In the genomic region with DNA sequence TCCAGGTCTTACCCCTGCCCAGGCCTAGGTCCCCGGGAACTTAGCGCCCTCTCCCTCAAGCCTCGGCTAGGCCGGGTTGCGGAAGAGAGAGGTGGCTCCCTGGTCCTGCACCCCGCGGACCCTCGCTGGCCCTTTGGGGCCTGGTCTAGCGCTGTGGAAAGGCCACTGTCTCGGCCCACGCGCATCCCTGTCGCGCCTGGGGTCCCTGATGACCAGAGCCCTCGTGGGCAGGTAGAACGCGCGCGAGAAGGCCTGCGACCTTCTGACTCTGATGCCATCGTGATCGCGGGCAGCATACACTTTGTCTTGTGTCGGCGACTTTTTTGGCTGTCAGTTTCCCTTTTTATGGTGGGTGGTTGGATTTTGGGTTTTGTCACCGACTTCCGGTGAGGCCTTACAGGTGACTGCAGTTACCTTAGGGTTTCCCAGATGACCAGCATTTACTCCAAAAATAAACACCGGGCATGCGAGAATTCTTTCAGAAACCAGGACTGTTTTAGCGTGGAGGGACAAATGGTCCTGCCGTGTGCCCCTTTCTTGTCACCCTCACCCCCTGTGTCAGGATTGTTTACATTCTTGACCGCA, we compare ENCODE assay signal across 9 mouse cellular contexts. TPM values are rescaled to one million over a fixed set of nuclear protein-coding genes. Genes with fewer than 3 reads are reported as not detected.
DNase-seq lines count a peak whose midpoint lies in the region; ATAC-seq and TF ChIP-seq lines count a peak whose summit lies in the region.
"Had no signal": no experiment of that assay in that cellular context is flagged by ENCODE, and none has a peak within 500 bp of the region (broad histone marks: within the 10 kb centered on the region; RNA-seq: fewer than 3 reads in every experiment).

TSS of gene 4931422A03Rik (minus strand) at position 223 of the 585 bp plus-strand sequence.

- ATAC-seq in forebrain, postnatal 0 days, result peak; percentile 62
- peak; percentile 42 for ATAC-seq in liver, embryonic 13.5 days (ENCODE audit: low read depth)
- peak; percentile 16; the same call in 1 of the 2 replicates for ATAC-seq in neutrophil, adult 5-6 weeks (ENCODE audit: extremely low read depth, insufficient number of reproducible peaks, low FRiP score, poor library complexity, severe bottlenecking)

- intact Hi-C loops in gastrocnemius, adult 2 months (cut with DNase I), result loop anchor here (10.0 kb wide), 1 partner anchor 1623 kb away; the partner anchor contains the start of gene Trim44

- peaks cover 10% of the 10 kb centered on the region for H3K4me1 ChIP-seq in forebrain, postnatal 0 days (ENCODE audit: insufficient read depth)
- H3K4me1 ChIP-seq in liver, embryonic 13.5 days (replicated peaks), result peaks cover 34% of the 10 kb centered on the region

- WGBS in forebrain, postnatal 0 days, result under 1% methylated on average over 32 of the region's 32 CpGs
- under 1% methylated on average over 32 of the region's 32 CpGs for WGBS in liver, embryonic 13.5 days (ENCODE audit: insufficient replicate concordance)

- peak; percentile 65 for DNase-seq in gastrocnemius, adult 2 months
- DNase-seq in gastrocnemius, postnatal 25 days, result no peak
- DNase-seq in spleen, adult 12 weeks (ENCODE audit: low spot score), result peak; percentile 32
- no peak for DNase-seq in spleen, adult 18-20 months
- DNase-seq in forebrain, postnatal 0 days, result peak; percentile 27
- peak; percentile 32 for DNase-seq in liver, embryonic 13.5 days
- DNase-seq in thymus, postnatal 14 days, result no peak

- no peaks in the 10 kb centered on the region for H3K27me3 ChIP-seq in forebrain, postnatal 0 days (ENCODE audit: insufficient read depth, low read length)
- H3K27me3 ChIP-seq in liver, embryonic 13.5 days, result no peaks in the 10 kb centered on the region

- H3K9ac ChIP-seq in forebrain, postnatal 0 days, result peak within 1 kb of the TSS; percentile 95
- H3K9ac ChIP-seq in liver, embryonic 13.5 days, result peak within 1 kb of the TSS; percentile 99

- peaks cover 3% of the 10 kb centered on the region; the same call in 1 of the 2 replicates for H3K36me3 ChIP-seq in forebrain, postnatal 0 days (ENCODE audit: insufficient read depth)
- H3K36me3 ChIP-seq in liver, embryonic 13.5 days, result peaks cover 22% of the 10 kb centered on the region

- no peak for TF ChIP-seq CTCF in gastrocnemius, adult 2 months (IDR thresholded peaks at IDR 0.05)
- TF ChIP-seq CTCF in forebrain, postnatal 0 days (IDR thresholded peaks at IDR 0.05; ENCODE audit: low read depth), result no peak

- no peaks in the 10 kb centered on the region for H3K9me3 ChIP-seq in forebrain, postnatal 0 days (ENCODE audit: low read length)
- peaks cover 5% of the 10 kb centered on the region; the same call in 1 of the 2 replicates for H3K9me3 ChIP-seq in liver, embryonic 13.5 days (replicated peaks)

- H3K4me3 ChIP-seq in gastrocnemius, adult 2 months, result peak within 1 kb of the TSS; percentile 90
- peak within 1 kb of the TSS; percentile 67 for H3K4me3 ChIP-seq in forebrain, postnatal 0 days (ENCODE audit: low read depth, low read length)
- H3K4me3 ChIP-seq in liver, embryonic 13.5 days (replicated peaks), result peak within 1 kb of the TSS; percentile 86

- H3K27ac ChIP-seq in gastrocnemius, adult 2 months, result peak within 1 kb of the TSS; percentile 95
- peak within 1 kb of the TSS; percentile 36; the same call in 1 of the 2 replicates for H3K27ac ChIP-seq in forebrain, postnatal 0 days (ENCODE audit: low read depth, low read length)
- H3K27ac ChIP-seq in liver, embryonic 13.5 days, result peak within 1 kb of the TSS; percentile 91

- H3K4me2 ChIP-seq in forebrain, postnatal 0 days (ENCODE audit: low read depth), result peak within 1 kb of the TSS; percentile 87
- peak within 1 kb of the TSS; percentile 69 for H3K4me2 ChIP-seq in liver, embryonic 13.5 days

RNA-seq across cellular contexts. Expression of gene 4931422A03Rik, which starts in this region (rescaled TPM):
- total RNA-seq in gastrocnemius, adult 2 months (2021), result not detected
- total RNA-seq in gastrocnemius, postnatal 25 days (2021), result not detected
- not detected in 2 replicates for total RNA-seq in forebrain, postnatal 0 days (2014; rRNA removed)
- 0.84 and 0.94 TPM in 2 replicates for polyA plus RNA-seq in forebrain, postnatal 0 days (2015; fragmentation: Nextera tagmentation; extraction: Ambion mirVana)
- polyA plus RNA-seq in liver, embryonic 13.5 days (2015; fragmentation: Nextera tagmentation; extraction: Ambion mirVana), result 0.99 and 1.3 TPM in 2 replicates
- total RNA-seq in neutrophil, adult 5-6 weeks (2017), result not detected in 2 replicates
- total RNA-seq: left cerebral cortex, postnatal 36 days had no signal

Comparison
In these comparisons a context has a peak if more than half of its experiments do, and no peak if none do; other contexts are left out.
1. DNase-seq: peak in spleen, adult 12 weeks (single experiment) and liver, embryonic 13.5 days (single experiment); none in gastrocnemius, postnatal 25 days (single experiment), spleen, adult 18-20 months (0 of 2) and thymus, postnatal 14 days (single experiment).
2. Peak in DNase-seq, H3K4me3 ChIP-seq and H3K27ac ChIP-seq in gastrocnemius, adult 2 months; RNA of the gene not detected or under 1 TPM.
3. Peak in DNase-seq, ATAC-seq, H3K4me3 ChIP-seq, H3K27ac ChIP-seq, H3K9ac ChIP-seq and H3K4me2 ChIP-seq in forebrain, postnatal 0 days; RNA of the gene not detected or under 1 TPM.
4. Peak in ATAC-seq in neutrophil, adult 5-6 weeks; RNA of the gene not detected or under 1 TPM.
5. H3K27ac ChIP-seq: peak in every context shown above with its lines; median percentile 95 in gastrocnemius, adult 2 months; 91 in liver, embryonic 13.5 days; 36 in forebrain, postnatal 0 days.
6. Peak in every context shown above with its lines, with median percentiles within 50 percentile points of each other: H3K4me3 ChIP-seq and ATAC-seq.